Mouse (Mus musculus): Measurements from ENCODE around the gene Rasgef1a. TPM values are rescaled to one million over a fixed set of nuclear protein-coding genes. Genes with fewer than 3 reads are reported as not detected.

Gene Rasgef1a
- polyA plus RNA-seq, 1 experiment from 2014 or later = 4.4 TPM

Small RNA genes lying within 50 kb of the gene (microRNA-seq; reads per million reads assigned to microRNA genes)
- gene Mir7044 = not detected

Other genes starting within 250 kb of the Rasgef1a start
- 146 and 148 TPM in 2 replicates for gene Zfp637, start 170.3 kb upstream of the Rasgef1a start, polyA plus RNA-seq (2015; fragmentation: Nextera tagmentation; extraction: Ambion mirVana)
- 7.6 and 7.9 TPM in 2 replicates for gene Zfp239, start 149.3 kb upstream of the Rasgef1a start, polyA plus RNA-seq (2015; fragmentation: Nextera tagmentation; extraction: Ambion mirVana)
- 788 and 807 TPM in 2 replicates for gene Hnrnpf, start 111.1 kb upstream of the Rasgef1a start, polyA plus RNA-seq (2015; fragmentation: Nextera tagmentation; extraction: Ambion mirVana)
- gene Fxyd4, start 73.7 kb upstream of the Rasgef1a start, polyA plus RNA-seq (2015; fragmentation: Nextera tagmentation; extraction: Ambion mirVana) = 4.5 and 5.2 TPM in 2 replicates
- gene Csgalnact2, start 127.7 kb downstream of the Rasgef1a start, polyA plus RNA-seq (2015; fragmentation: Nextera tagmentation; extraction: Ambion mirVana) = 20.8 and 21.1 TPM in 2 replicates
- 2.4 and 2.6 TPM in 2 replicates for gene Ret, start 186.3 kb downstream of the Rasgef1a start, polyA plus RNA-seq (2015; fragmentation: Nextera tagmentation; extraction: Ambion mirVana)

Measured in lung, embryonic 15.5 days (tissue).